Mouse (Mus musculus): Measurements from ENCODE around the gene Defa34.
"Not testable (repeated sequence)": the region's sequence is repeated elsewhere in the genome, so short reads cannot be mapped to it uniquely, and the experiment has no call there.

Gene Defa34

GRCm38 (mm10) chr8:21665497-21665896 lies at the start of gene Defa34:
Gene Defa34, plus strand, starts transcription at chr8:21665797.
- not testable (repeated sequence) for DNase-seq

DNA sequence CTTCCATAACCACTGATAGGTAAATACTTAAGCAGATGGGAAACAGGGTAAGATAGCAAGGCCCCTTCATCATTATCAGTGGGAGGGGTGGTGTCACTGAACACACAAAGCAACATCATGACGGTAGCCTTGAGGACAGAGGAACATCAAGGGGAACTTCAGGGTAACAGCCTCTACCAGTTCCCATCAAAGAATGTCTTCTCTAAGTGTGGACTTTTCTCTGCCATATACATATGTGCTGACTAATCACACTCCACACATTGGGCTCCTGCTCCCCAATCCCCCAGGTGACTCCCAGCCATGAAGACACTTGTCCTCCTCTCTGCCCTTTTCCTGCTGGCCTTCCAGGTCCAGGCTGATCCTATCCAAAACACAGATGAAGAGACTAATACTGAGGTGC lies 47.7 kb upstream of the Defa34 start, which contains the start of gene Defa26:
Defa26 (plus strand) TSS at position 301 of the 400 bp plus-strand sequence.
- DNase-seq, result not testable (repeated sequence)

DNA sequence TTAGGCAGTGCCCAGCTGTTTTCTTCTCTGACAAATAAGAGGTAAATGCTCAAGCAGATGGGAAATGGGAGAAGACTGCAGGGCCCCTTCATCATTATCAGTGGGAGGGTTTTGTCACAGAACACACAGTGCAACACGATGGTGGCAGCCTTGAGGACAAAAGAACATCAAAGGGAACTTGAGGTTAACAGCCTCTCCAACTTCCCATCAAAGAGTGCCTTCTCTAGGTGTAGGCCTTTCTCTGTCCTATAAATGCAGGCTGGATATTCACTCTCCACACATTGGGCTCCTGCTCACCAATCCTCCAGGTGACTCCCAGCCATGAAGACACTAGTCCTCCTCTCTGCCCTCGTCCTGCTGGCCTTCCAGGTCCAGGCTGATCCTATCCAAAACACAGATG lies 10.1 kb upstream of the Defa34 start, which contains the start of gene Defa17:
Defa17 (plus strand) TSS at position 301 of the 400 bp plus-strand sequence.
- DNase-seq, result not testable (repeated sequence)

- DNase-seq, result not testable (repeated sequence)
Measured at GRCm38 (mm10) chr8:21703545-21703944, 37.9 kb downstream of the Defa34 start, which contains the start of gene AY761184. Gene AY761184, minus strand, starts transcription at chr8:21703645.
